21 mouse cellular contexts compared by ENCODE assay signal in genomic region chr8:111562274-111562803, GRCm38 (mm10). TPM values are rescaled to one million over a fixed set of nuclear protein-coding genes. Genes with fewer than 3 reads are reported as not detected.
A peak's percentile ranks its signal among the peaks of the same experiment; 100 is the strongest.
DNase-seq lines count a peak whose midpoint lies in the region; ATAC-seq and TF ChIP-seq lines count a peak whose summit lies in the region.
"Had no signal": no experiment of that assay in that cellular context is flagged by ENCODE, and none has a peak within 500 bp of the region (broad histone marks: within the 10 kb centered on the region; RNA-seq: fewer than 3 reads in every experiment).

No protein-coding gene starts in this region.

- no peak overlapping the region; the same call in 1 of the 2 replicates for H3K27ac ChIP-seq in liver, postnatal 0 days (ENCODE audit: low read depth)
- peak overlapping the region; percentile 54 for H3K27ac ChIP-seq in bone marrow macrophage, adult 2 months (ENCODE audit: insufficient read depth, low read depth, low read length)
- no peak overlapping the region for H3K27ac ChIP-seq in midbrain, embryonic 13.5 days
- H3K27ac ChIP-seq in limb, embryonic 10.5 days: no peak overlapping the region
- H3K27ac ChIP-seq: forebrain, embryonic 15.5 days; hindbrain, embryonic 15.5 days; kidney, postnatal 0 days; limb, embryonic 15.5 days; midbrain, embryonic 15.5 days had no signal

- TF ChIP-seq POLR2A in bone marrow macrophage, adult 2 months (IDR thresholded peaks at IDR 0.05; ENCODE audit: borderline replicate concordance, low read depth, low read length): no peak

- no peaks in the 10 kb centered on the region for H3K27me3 ChIP-seq in liver, postnatal 0 days (ENCODE audit: insufficient read depth, low read length)
- H3K27me3 ChIP-seq in midbrain, embryonic 13.5 days: no peaks in the 10 kb centered on the region
- H3K27me3 ChIP-seq in limb, embryonic 10.5 days (ENCODE audit: low read depth, poor library complexity, severe bottlenecking): no peaks in the 10 kb centered on the region
- H3K27me3 ChIP-seq: CH12.LX; forebrain, embryonic 15.5 days; hindbrain, embryonic 15.5 days; limb, embryonic 15.5 days; lung, embryonic 15.5 days; midbrain, embryonic 15.5 days had no signal

- H3K4me1 ChIP-seq in liver, postnatal 0 days (ENCODE audit: insufficient read depth): peaks cover 25% of the 10 kb centered on the region
- peaks cover 59% of the 10 kb centered on the region for H3K4me1 ChIP-seq in bone marrow macrophage, adult 2 months (ENCODE audit: control insufficient read depth, insufficient read depth, low read length)
- peaks cover 39% of the 10 kb centered on the region for H3K4me1 ChIP-seq in midbrain, embryonic 13.5 days (replicated peaks)
- peaks cover 31% of the 10 kb centered on the region for H3K4me1 ChIP-seq in limb, embryonic 10.5 days

- no peak for DNase-seq in liver, postnatal 0 days
- DNase-seq in liver: no peak
- no peak for DNase-seq in limb, embryonic 10.5 days (ENCODE audit: low spot score)
- no peak for DNase-seq in layer of hippocampus, postnatal 10 days (ENCODE audit: low spot score in 2 of 2)
- DNase-seq: cerebellum, adult 8-10 months; gastrocnemius, postnatal 25 days; retina, postnatal 1 day; right cerebral cortex, postnatal 4 days had no signal

- TF ChIP-seq CTCF in liver, postnatal 0 days (IDR thresholded peaks at IDR 0.05; ENCODE audit: low read depth): no peak
- TF ChIP-seq CTCF in bone marrow macrophage, adult 2 months (IDR thresholded peaks at IDR 0.05; ENCODE audit: low read depth, low read length): no peak

- ATAC-seq in liver, postnatal 0 days: no peak
- peak; percentile 24 for ATAC-seq in inflammation-experienced regulatory T-cells, adult 6 months
- no peak for ATAC-seq in midbrain, embryonic 13.5 days
- ATAC-seq: forebrain, embryonic 15.5 days; intestine, postnatal 0 days; midbrain, embryonic 15.5 days had no signal

- H3K4me3 ChIP-seq in liver, postnatal 0 days (ENCODE audit: low read depth, low read length): no peak overlapping the region
- no peak overlapping the region for H3K4me3 ChIP-seq in bone marrow macrophage, adult 2 months (ENCODE audit: insufficient read depth, low read length)
- no peak overlapping the region for H3K4me3 ChIP-seq in midbrain, embryonic 13.5 days (replicated peaks)
- no peak overlapping the region for H3K4me3 ChIP-seq in limb, embryonic 10.5 days
- H3K4me3 ChIP-seq: erythroblast, embryonic 14.5 days; forebrain, embryonic 15.5 days; hindbrain, embryonic 15.5 days; limb, embryonic 15.5 days; lung, embryonic 15.5 days; megakaryocyte, embryonic 14.5 days; midbrain, embryonic 15.5 days had no signal

- H3K4me2 ChIP-seq in liver, postnatal 0 days (ENCODE audit: low read depth, low read length): no peak overlapping the region
- no peak overlapping the region for H3K4me2 ChIP-seq in midbrain, embryonic 13.5 days (replicated peaks)
- H3K4me2 ChIP-seq: forebrain, embryonic 15.5 days; hindbrain, embryonic 15.5 days; limb, embryonic 15.5 days; lung, embryonic 15.5 days; midbrain, embryonic 15.5 days had no signal

- whole genome bisulfite sequencing in liver, postnatal 0 days (ENCODE audit: insufficient replicate concordance): 73% methylated on average over 5 of the region's 5 CpGs
- WGBS in midbrain, embryonic 13.5 days: 96% methylated on average over 5 of the region's 5 CpGs
- WGBS in limb, embryonic 10.5 days: 95% methylated on average over 5 of the region's 5 CpGs

- H3K9ac ChIP-seq in liver, postnatal 0 days (replicated peaks): no peak overlapping the region
- H3K9ac ChIP-seq in midbrain, embryonic 13.5 days (replicated peaks): no peak overlapping the region
- H3K9ac ChIP-seq: forebrain, embryonic 15.5 days; hindbrain, embryonic 15.5 days; limb, embryonic 15.5 days; lung, embryonic 15.5 days; midbrain, embryonic 15.5 days had no signal

- TF ChIP-seq EP300 in liver, postnatal 0 days (IDR thresholded peaks at IDR 0.05; ENCODE audit: low read depth): peak; percentile 50; the same call in 1 of the 2 replicates

- H3K36me3 ChIP-seq in liver, postnatal 0 days (replicated peaks; ENCODE audit: insufficient read depth, low read length): no peaks in the 10 kb centered on the region
- no peaks in the 10 kb centered on the region for H3K36me3 ChIP-seq in midbrain, embryonic 13.5 days
- H3K36me3 ChIP-seq in limb, embryonic 10.5 days: peaks cover 20% of the 10 kb centered on the region
- H3K36me3 ChIP-seq: forebrain, embryonic 15.5 days; hindbrain, embryonic 15.5 days; limb, embryonic 15.5 days; midbrain, embryonic 15.5 days had no signal

- no peaks in the 10 kb centered on the region for H3K9me3 ChIP-seq in liver, postnatal 0 days (ENCODE audit: low read length)
- H3K9me3 ChIP-seq in midbrain, embryonic 13.5 days: no peaks in the 10 kb centered on the region
- no peaks in the 10 kb centered on the region for H3K9me3 ChIP-seq in limb, embryonic 10.5 days (replicated peaks)
- H3K9me3 ChIP-seq: forebrain, embryonic 15.5 days; hindbrain, embryonic 15.5 days; limb, embryonic 15.5 days; lung, embryonic 15.5 days; megakaryocyte, embryonic 14.5 days; midbrain, embryonic 15.5 days had no signal

RNA-seq across cellular contexts. Expression of gene Znrf1, which starts 26.4 kb away (rescaled TPM):
- 6.3 and 7.2 TPM in 2 replicates for polyA plus RNA-seq in liver, postnatal 0 days (2015; fragmentation: Nextera tagmentation; extraction: Ambion mirVana)
- polyA plus RNA-seq in bone marrow macrophage, adult 2 months (2012; ENCODE audit: insufficient read depth, insufficient read length, missing spikeins): 88.8 and 97.7 TPM in 2 replicates
- 10 to 100 TPM; 12.4 to 58.2 (median 50.7) TPM for polyA plus RNA-seq in inflammation-experienced regulatory T-cells, adult 6 months (2017; shearing (Covaris generic))
- 62.4 and 80.7 TPM in 2 replicates for polyA plus RNA-seq in midbrain, embryonic 13.5 days (2015; fragmentation: Nextera tagmentation; extraction: Ambion mirVana)
- 42.1 and 44.8 TPM in 2 replicates for polyA plus RNA-seq in limb, embryonic 10.5 days (2016; fragmentation: Nextera tagmentation; extraction: Ambion mirVana)
- 100 to 1,000 TPM; 133 to 145 TPM for total RNA-seq in layer of hippocampus, postnatal 10 days (2021)

RNA-seq across cellular contexts. Expression of gene Wdr59, which starts 40.4 kb away (rescaled TPM):
- 0.77 and 0.92 TPM in 2 replicates for polyA plus RNA-seq in liver, postnatal 0 days (2015; fragmentation: Nextera tagmentation; extraction: Ambion mirVana)
- 4.8 and 5.7 TPM in 2 replicates for polyA plus RNA-seq in bone marrow macrophage, adult 2 months (2012; ENCODE audit: insufficient read depth, insufficient read length, missing spikeins)
- 1 to 10 TPM; 2.9 to 4.9 (median 4.6) TPM for polyA plus RNA-seq in inflammation-experienced regulatory T-cells, adult 6 months (2017; shearing (Covaris generic))
- 6.7 TPM in 2 replicates for polyA plus RNA-seq in midbrain, embryonic 13.5 days (2015; fragmentation: Nextera tagmentation; extraction: Ambion mirVana)
- polyA plus RNA-seq in limb, embryonic 10.5 days (2016; fragmentation: Nextera tagmentation; extraction: Ambion mirVana): 5.7 and 6.4 TPM in 2 replicates
- total RNA-seq in layer of hippocampus, postnatal 10 days (2021): 10 to 100 TPM; 25.4 to 28.8 TPM
